Mouse (Mus musculus) forebrain, embryonic 11.5 days (tissue): ENCODE data around the gene Maml2. TPM values are rescaled to one million over a fixed set of nuclear protein-coding genes. Genes with fewer than 3 reads are reported as not detected.
A peak's percentile ranks its signal among the peaks of the same experiment; 100 is the strongest.

Experiments used
- ATAC-seq: fragments of 200-750 bp; cut with Nextera tagmentation; replicated peaks from 2 replicates; pipeline ENCODE4 v1.8.0; 2017; ENCODE audit warnings: moderate TSS enrichment; ENCODE audit not compliant: low FRiP score
- DNase-seq: peaks from one replicate; pipeline ENCODE4 v3.0.0-alpha.2; 2017; ENCODE audit warnings: low spot score
- H3K27ac ChIP-seq: fragments of 300-500 bp; sonication (generic); 2 replicates; pipeline ENCODE4 v1.5.1; 2014; ENCODE audit warnings: low read depth, low read length
- H3K27me3 ChIP-seq: fragments of 300-500 bp; sonication (generic); 2 replicates; pipeline ENCODE4 v1.6.1; 2014; ENCODE audit warnings: mild to moderate bottlenecking, low read length, mixed read lengths; ENCODE audit not compliant: control insufficient read depth, insufficient read depth
- H3K36me3 ChIP-seq: fragments of 300-500 bp; sonication (generic); 2 replicates; pipeline ENCODE4 v1.6.1; 2014; ENCODE audit warnings: mild to moderate bottlenecking, low read length, moderate library complexity, mixed read lengths; ENCODE audit not compliant: control insufficient read depth, insufficient read depth
- H3K4me1 ChIP-seq: fragments of 300-500 bp; sonication (generic); replicated peaks from 2 replicates; pipeline ENCODE4 v1.6.1; 2014; ENCODE audit warnings: low read length, mixed read lengths; ENCODE audit not compliant: control insufficient read depth, insufficient read depth
- H3K4me2 ChIP-seq: fragments of 300-500 bp; sonication (generic); 2 replicates; pipeline ENCODE4 v1.6.1; 2014; ENCODE audit warnings: low read depth, mild to moderate bottlenecking, low read length, moderate library complexity, mixed read lengths; ENCODE audit not compliant: severe bottlenecking
- H3K4me3 ChIP-seq: fragments of 300-500 bp; sonication (generic); 2 replicates; pipeline ENCODE4 v1.5.1; 2014; ENCODE audit warnings: low read depth, low read length
- H3K9ac ChIP-seq: fragments of 300-500 bp; sonication (generic); 2 replicates; pipeline ENCODE4 v1.6.1; 2014; ENCODE audit warnings: low read length
- H3K9me3 ChIP-seq: fragments of 300-500 bp; sonication (generic); 2 replicates; pipeline ENCODE4 v1.6.1; 2016; ENCODE audit warnings: low read length, mixed read lengths; ENCODE audit not compliant: control insufficient read depth
- WGBS: fragments of 180-500 bp; shearing (Covaris S2); extraction: QIAGEN DNeasy Blood & Tissue Kit; methylation state at CpG from one replicate; pipeline ENCODE4 v1.1.7; 2014; 5-methylcytosine and 5-hydroxymethylcytosine counted together
- polyA plus RNA-seq: library from polyadenylated mRNA; unstranded; fragments of >200 nt; fragmentation: Nextera tagmentation; extraction: Ambion mirVana; gene quantifications from 2 replicates; pipeline ENCODE4 v1.2.1, GENCODE M21; 2014

Maml2 gene
- polyA plus RNA-seq, 1 experiment from 2014 or later: 9.8 TPM

GRCm38 (mm10) chr9:13525561-13526255 is 228.0 kb downstream of the Maml2 start:
- H3K4me3 ChIP-seq: no peak overlapping the region
- 45% methylated on average over 5 of the region's 5 CpGs for WGBS
- no peaks in the 10 kb centered on the region for H3K9me3 ChIP-seq
- H3K27me3 ChIP-seq: no peaks in the 10 kb centered on the region
- ATAC-seq (peak; percentile 90), DNase-seq (no peak)
- no peaks in the 10 kb centered on the region for H3K36me3 ChIP-seq
- H3K4me2 ChIP-seq: no peak overlapping the region; the same call in 1 of the 2 replicates
- peak overlapping the region; percentile 65; the same call in 1 of the 2 replicates for H3K27ac ChIP-seq
- H3K9ac ChIP-seq: no peak overlapping the region
- H3K4me1 ChIP-seq: 0 out of 2 replicates have a peak, but pooled peaks cover 4% of the 10 kb centered on the region

GRCm38 (mm10) chr9:13530575-13530974 is 232.8 kb downstream of the Maml2 start:
- no peaks in the 10 kb centered on the region; the same call in 1 of the 2 replicates for H3K9me3 ChIP-seq
- no peak overlapping the region for H3K27ac ChIP-seq
- H3K27me3 ChIP-seq: no peaks in the 10 kb centered on the region
- no peak overlapping the region for H3K4me3 ChIP-seq
- 82% methylated on average over 4 of the region's 4 CpGs for WGBS
- no peak overlapping the region for H3K4me2 ChIP-seq
- H3K4me1 ChIP-seq: 0 out of 2 replicates have a peak, but pooled peaks cover 2% of the 10 kb centered on the region
- ATAC-seq (no peak), DNase-seq (no peak)
- H3K36me3 ChIP-seq: no peaks in the 10 kb centered on the region
- no peak overlapping the region for H3K9ac ChIP-seq

GRCm38 (mm10) chr9:13533076-13533707 is 235.4 kb downstream of the Maml2 start:
- no peak for ATAC-seq
- no peak overlapping the region for H3K27ac ChIP-seq
- no peak overlapping the region for H3K4me2 ChIP-seq
- no peak overlapping the region for H3K4me3 ChIP-seq
- whole genome bisulfite sequencing: 89% methylated on average over 11 of the region's 11 CpGs
- no peak for DNase-seq
- H3K36me3 ChIP-seq: no peaks in the 10 kb centered on the region
- H3K9ac ChIP-seq: no peak overlapping the region
- 0 out of 2 replicates have a peak, but pooled peaks cover 2% of the 10 kb centered on the region for H3K4me1 ChIP-seq
- no peaks in the 10 kb centered on the region; the same call in 1 of the 2 replicates for H3K9me3 ChIP-seq
- H3K27me3 ChIP-seq: no peaks in the 10 kb centered on the region

- no peaks in the 10 kb centered on the region for H3K27me3 ChIP-seq
- H3K9me3 ChIP-seq: no peaks in the 10 kb centered on the region; the same call in 1 of the 2 replicates
- no peak for DNase-seq
- no peaks in the 10 kb centered on the region for H3K36me3 ChIP-seq
- H3K9ac ChIP-seq: no peak overlapping the region
- H3K27ac ChIP-seq: 0 out of 2 replicates have a peak overlapping the region, but pooled peaks have one; percentile 18
- no peak for ATAC-seq
- H3K4me1 ChIP-seq: peaks cover 12% of the 10 kb centered on the region; the same call in 1 of the 2 replicates
- no peak overlapping the region for H3K4me2 ChIP-seq
- H3K4me3 ChIP-seq: no peak overlapping the region
- 54% methylated on average over 5 of the region's 5 CpGs for WGBS
These were observed 238.0 kb downstream of the Maml2 start for GRCm38 (mm10) chr9:13535803-13536202.

GRCm38 (mm10) chr9:13536419-13537261 is 238.9 kb downstream of the Maml2 start:
- H3K4me3 ChIP-seq: no peak overlapping the region
- ATAC-seq (no peak), DNase-seq (no peak)
- H3K9me3 ChIP-seq: no peaks in the 10 kb centered on the region; the same call in 1 of the 2 replicates
- H3K4me1 ChIP-seq: peaks cover 12% of the 10 kb centered on the region; the same call in 1 of the 2 replicates
- no peaks in the 10 kb centered on the region for H3K27me3 ChIP-seq
- no peak overlapping the region for H3K9ac ChIP-seq
- H3K27ac ChIP-seq: no peak overlapping the region
- no peak overlapping the region for H3K4me2 ChIP-seq
- no peaks in the 10 kb centered on the region for H3K36me3 ChIP-seq
- 68% methylated on average over 12 of the region's 12 CpGs for WGBS

GRCm38 (mm10) chr9:13538200-13538599 is 240.4 kb downstream of the Maml2 start:
- H3K4me1 ChIP-seq: peaks cover 10% of the 10 kb centered on the region; the same call in 1 of the 2 replicates
- ATAC-seq (no peak), DNase-seq (no peak)
- no peaks in the 10 kb centered on the region for H3K36me3 ChIP-seq
- H3K27ac ChIP-seq: no peak overlapping the region
- WGBS: 80% methylated on average over 7 of the region's 7 CpGs
- H3K4me2 ChIP-seq: no peak overlapping the region
- no peak overlapping the region for H3K4me3 ChIP-seq
- H3K9ac ChIP-seq: no peak overlapping the region
- H3K27me3 ChIP-seq: no peaks in the 10 kb centered on the region
- no peaks in the 10 kb centered on the region; the same call in 1 of the 2 replicates for H3K9me3 ChIP-seq

GRCm38 (mm10) chr9:13539535-13539934 is 241.8 kb downstream of the Maml2 start:
- Histone ChIP-seq H3K4me3 (no peak overlapping the region), H3K36me3 (no peaks in the 10 kb centered on the region), H3K9me3 (no peaks in the 10 kb centered on the region), H3K27ac (no peak overlapping the region), H3K4me2 (no peak overlapping the region), H3K4me1 (peaks cover 10% of the 10 kb centered on the region; the same call in 1 of the 2 replicates), H3K9ac (no peak overlapping the region), H3K27me3 (no peaks in the 10 kb centered on the region)
- 60% methylated on average over 4 of the region's 4 CpGs for WGBS
- ATAC-seq: no peak
- no peak for DNase-seq

GRCm38 (mm10) chr9:13540227-13540626 is 242.5 kb downstream of the Maml2 start:
- Histone ChIP-seq H3K4me3 (no peak overlapping the region), H3K9me3 (no peaks in the 10 kb centered on the region), H3K27me3 (no peaks in the 10 kb centered on the region), H3K4me1 (peaks cover 10% of the 10 kb centered on the region; the same call in 1 of the 2 replicates), H3K27ac (no peak overlapping the region), H3K9ac (no peak overlapping the region), H3K4me2 (no peak overlapping the region), H3K36me3 (no peaks in the 10 kb centered on the region)
- DNase-seq: no peak
- WGBS: 85% methylated on average over 2 of the region's 2 CpGs
- ATAC-seq: no peak
